Mouse (Mus musculus) small intestine, adult 2 months (tissue): ENCODE data around the gene Ndufs7.

ENCODE experiments used
- CTCF ChIP-seq: fragments of 200-500 bp; IDR thresholded peaks from 2 replicates; pipeline ENCODE4 v1.5.1; 2012; ENCODE audit warnings: low read depth, mild to moderate bottlenecking, control low read depth, inconsistent platforms, low read length, moderate library complexity, mixed read lengths; ENCODE audit not compliant: insufficient replicate concordance, insufficient read length; ENCODE audit errors: extremely low read depth
- POLR2A ChIP-seq: fragments of 200-500 bp; IDR thresholded peaks from 2 replicates; pipeline ENCODE4 v1.6.1; 2012; ENCODE audit warnings: low read depth, mild to moderate bottlenecking, control low read depth, inconsistent platforms, low read length, moderate library complexity

GRCm38 (mm10) chr10:80264341-80265148 lies 15.6 kb downstream of the Ndufs7 start:
- peak; percentile 63; the same call in 1 of the 2 replicates for TF ChIP-seq POLR2A
- TF ChIP-seq CTCF: no peak
